Mouse (Mus musculus) forelimb bud, embryonic 11.5 days (tissue): Measurements from ENCODE around the gene Slc25a26.

Experiments
- DNase-seq: peaks from one replicate; pipeline ENCODE4 v3.0.0-alpha.2; 2012; ENCODE audit warnings: low read depth, low spot score

Gene Slc25a26

GRCm38 (mm10) chr6:94499897-94500623, at the start of gene Slc25a26:
TSS of gene Slc25a26 (plus strand) at chr6:94500331.
- DNase-seq = peak; percentile 90

DNA sequence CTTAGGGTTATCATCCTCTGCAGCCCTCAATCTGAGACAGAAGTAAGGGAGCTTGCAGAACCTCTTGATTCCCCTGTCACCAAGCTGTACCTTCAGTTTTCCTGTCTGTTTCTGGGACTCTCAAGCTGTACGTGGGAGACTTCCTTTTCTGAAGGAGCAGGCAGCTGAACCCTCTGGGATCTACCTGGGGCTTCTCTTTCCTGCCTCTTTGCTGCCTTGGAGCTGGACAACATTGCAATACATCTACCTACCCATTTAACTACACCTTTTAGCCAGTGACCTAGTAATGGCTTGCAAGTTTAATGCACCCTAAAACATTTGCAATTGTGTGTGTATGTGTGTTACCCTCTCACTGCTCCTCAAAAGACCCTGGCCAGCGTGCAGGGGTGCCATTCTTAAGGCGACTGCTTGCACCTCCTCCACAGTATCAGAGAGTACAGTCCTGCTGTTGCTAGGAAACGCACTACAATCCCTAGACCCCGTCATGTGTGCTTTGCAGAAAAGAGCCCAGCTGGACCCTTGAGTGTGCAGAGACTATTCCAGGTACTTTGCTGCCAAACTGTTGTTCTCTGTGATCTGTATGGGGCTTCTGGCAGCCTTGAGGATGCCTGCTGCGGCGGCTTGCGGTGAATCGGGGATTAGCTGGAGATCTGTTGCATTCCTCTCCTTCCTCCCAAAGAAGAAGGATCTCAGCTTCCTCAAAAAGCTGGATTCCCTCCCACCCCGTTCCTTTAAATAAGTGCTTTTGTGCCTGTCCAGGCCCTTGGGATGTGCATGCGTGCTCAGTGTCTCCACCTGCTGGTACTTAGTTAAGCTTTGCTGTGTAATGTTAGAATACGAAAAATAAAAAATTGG, 35.9 kb upstream of the Slc25a26 start:
- DNase-seq = peak; percentile 83

DNA sequence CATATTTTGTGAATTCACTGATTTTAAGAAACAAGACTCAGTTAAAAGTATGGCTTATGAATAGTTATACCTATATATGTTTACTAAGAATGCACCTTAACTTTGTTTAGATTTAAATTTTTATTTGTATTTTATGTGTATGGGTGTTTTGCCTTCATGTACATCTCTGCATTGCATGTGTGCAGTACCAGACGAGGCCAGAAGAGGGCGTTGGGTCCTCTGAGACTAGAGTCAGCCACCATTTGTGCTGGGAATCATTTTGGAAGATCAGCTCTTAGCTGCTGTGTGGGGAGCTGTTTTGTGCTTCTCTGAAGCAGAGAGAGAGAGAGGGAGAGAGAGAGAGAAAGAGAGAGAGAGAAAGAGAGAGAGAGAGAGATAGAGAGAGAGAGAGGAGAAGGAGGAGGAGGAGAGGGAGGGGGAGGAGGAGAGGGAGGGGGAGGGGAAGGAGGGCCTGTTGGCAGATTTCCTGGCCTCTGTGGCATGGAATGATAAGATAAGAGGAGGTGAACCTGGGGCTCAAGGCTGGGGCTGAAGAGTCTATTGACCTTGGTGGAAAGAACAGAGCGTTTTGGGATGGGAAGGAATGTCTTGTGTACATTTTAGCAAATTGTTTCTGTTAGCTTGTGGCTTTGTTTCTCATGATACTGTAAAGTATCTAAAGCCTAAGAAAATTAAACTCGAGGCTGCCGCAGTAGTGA, 33.5 kb upstream of the Slc25a26 start:
- DNase-seq = no peak

DNA sequence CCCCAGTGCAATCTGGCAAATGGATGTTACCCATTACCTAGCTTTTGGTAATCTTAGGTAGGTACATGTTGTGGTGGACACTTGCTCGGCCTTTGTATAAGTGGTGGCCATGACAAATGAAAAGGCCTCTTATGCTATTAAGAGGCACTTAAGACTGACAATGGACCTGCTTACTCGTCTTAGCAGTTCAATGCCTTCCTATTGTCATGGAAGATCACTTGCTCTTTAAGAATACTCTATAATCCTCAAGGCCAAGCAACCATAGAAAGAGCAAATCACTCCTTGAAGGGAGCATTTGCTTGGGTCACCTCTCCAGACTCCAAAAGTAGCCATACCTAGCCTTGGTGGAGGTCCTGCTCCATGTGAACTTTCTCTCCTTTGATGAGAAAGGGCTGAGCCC, 7.4 kb upstream of the Slc25a26 start:
- no peak for DNase-seq

DNA sequence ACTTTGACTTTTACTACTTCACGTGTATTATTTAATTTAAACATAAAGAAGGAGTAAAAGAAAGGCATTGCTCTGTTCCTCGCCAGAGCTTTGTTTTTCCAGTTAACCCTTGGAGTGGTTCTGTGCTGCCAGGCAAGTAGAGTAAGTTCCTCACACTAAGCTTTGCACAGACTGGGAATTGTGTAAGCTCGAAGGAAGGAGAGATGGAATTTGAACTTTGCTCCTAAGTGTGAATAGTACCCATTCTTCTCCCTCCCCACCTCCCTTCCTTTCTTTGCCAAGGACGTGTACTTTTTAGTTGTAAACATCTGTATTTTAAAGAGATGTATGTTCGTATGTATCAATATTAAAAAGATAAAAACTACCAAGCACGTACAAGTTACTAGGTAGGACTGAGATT, 3.8 kb downstream of the Slc25a26 start:
- no peak for DNase-seq

DNA sequence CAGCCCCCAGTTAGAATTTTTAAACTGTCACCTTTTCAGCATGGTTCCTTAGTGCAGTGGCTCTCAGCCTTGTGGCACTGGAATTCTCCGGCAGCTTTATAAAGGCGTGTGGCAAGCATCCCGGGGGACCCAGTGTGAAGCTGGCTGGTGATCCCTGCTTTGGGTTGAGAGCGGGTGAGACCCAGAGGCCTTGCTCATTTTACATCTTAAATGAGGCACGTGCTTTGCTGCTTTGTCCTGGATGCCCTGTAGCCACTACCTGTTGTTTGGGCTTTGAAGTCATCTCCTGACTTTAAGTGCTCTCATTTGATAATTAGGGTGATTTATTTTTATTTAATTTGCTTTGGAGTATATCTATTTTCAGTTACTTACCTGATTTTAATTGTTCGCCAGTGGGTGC, 7.8 kb downstream of the Slc25a26 start:
- DNase-seq = no peak

DNA sequence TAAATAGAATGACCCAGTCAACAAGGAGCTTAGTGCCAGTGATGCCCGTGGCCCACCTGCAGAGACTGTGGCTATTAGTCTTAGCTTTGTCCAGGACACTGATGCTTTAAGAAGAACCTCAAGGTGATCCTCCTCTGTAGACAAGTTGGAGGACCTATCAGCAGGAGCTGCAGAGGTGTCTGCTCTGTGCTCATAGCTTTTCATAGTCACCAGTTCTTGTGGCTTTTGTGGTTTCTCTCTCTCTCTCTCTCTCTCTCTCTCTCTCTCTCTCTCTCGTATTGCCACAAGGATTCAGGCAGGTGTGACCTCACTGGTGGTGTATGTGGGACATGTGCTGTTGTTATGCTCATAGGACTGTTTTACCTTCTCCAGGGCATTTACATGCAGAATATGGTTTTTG, 8.7 kb downstream of the Slc25a26 start:
- no peak for DNase-seq

GRCm38 (mm10) chr6:94509220-94509619, 9.1 kb downstream of the Slc25a26 start:
- no peak for DNase-seq

DNA sequence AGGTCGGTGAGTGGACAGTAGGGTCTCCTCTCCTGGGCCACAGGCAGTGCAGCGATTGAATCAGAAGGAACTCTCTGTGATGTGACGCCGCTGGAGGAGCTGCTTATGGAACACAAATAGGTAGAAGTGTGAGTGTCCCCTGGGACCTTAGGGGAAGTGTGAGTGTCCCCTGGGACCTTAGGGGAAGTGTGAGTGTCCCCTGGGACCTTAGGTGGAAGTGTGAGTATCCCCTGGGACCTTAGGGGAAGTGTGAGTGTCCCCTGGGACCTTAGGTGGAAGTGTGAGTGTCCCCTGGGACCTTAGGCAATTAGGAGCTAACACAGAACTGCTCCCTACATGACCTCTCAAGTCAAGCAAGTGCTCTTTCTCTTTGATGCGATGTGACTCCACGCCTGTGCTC, 18.0 kb downstream of the Slc25a26 start:
- DNase-seq = no peak

GRCm38 (mm10) chr6:94524335-94524734, 24.2 kb downstream of the Slc25a26 start:
- peak; percentile 62 for DNase-seq

DNA sequence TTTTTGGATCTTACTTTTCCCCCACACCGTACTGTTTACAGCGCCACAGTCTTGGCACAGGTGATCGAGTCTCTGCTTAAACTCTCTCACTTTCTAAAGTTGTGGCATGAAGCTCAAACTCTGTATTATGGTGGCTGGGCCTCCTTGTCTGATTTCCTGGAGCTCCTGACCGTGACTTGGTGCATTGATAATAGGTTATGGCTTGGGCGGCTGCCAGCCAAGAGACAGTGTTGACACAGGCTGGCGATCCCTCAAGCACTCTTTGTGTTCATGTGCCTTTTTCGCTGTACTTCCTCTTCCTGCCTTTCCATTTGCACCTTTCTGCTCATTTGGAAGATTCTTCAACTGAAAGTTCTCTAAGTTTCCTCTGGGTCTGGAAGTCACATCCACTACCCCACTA, 30.6 kb downstream of the Slc25a26 start:
- no peak for DNase-seq

- no peak for DNase-seq
Observed at GRCm38 (mm10) chr6:94532086-94532485, 32.0 kb downstream of the Slc25a26 start.

DNA sequence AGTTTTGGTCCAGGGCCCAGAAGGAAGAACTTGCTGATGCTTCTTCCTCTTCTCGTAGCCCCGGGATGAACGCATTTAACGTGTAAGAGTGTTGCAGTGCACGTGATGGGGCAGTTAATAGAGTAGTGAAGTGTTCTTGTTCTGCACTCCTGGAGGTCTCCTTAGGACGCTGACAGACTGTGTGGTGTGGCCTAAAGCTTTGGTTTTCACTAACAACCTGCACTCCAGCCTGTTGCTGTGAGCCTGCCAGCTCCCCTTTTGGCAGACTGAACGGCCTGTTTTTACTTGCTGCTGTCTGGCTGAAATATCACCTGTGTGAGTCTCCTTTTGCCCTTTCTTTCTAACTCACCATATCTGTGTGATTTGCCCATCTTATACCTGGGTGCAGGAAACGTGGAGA, 36.3 kb downstream of the Slc25a26 start:
- no peak for DNase-seq

DNA sequence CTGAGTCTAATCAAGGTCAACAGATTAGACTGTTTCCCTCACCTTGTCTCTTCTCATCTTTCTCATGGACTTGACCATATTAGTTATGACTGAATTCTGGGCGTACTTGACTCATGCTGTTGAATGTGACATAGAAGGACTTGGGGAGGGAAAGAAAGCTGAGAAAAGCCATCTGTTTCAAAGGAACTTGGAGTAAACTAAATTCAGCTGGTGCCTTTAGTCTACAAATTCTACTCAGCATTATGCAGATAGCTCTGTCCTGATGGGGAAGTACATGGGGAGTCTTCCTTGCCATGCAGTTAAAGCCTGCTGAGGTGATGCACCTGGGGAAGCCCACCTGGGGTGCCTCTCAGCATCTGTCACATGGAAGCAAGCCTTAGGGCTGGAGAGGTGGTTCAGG, 37.5 kb downstream of the Slc25a26 start:
- no peak for DNase-seq

- DNase-seq = no peak
Observed at GRCm38 (mm10) chr6:94540090-94540489, 40.0 kb downstream of the Slc25a26 start.

DNA sequence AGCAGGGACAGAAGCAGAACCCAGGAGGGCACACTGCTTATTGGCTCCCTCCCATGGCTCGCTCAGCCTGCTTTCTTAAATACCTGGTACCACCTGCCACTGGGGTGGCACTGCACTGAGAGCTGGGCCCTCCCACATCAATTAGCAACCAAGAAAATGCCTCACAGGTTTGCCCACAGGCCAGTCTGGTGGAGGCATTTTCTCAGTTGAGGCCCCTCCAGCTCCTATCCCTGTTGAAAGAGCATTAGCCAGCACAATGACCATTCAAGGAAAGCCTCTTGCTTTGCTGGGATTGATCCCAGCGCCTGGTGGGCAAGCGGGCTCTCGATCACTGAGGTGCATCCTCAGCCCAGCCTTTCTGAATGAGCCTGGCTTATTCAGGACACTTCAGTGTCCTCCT, 40.5 kb downstream of the Slc25a26 start:
- DNase-seq = no peak

DNA sequence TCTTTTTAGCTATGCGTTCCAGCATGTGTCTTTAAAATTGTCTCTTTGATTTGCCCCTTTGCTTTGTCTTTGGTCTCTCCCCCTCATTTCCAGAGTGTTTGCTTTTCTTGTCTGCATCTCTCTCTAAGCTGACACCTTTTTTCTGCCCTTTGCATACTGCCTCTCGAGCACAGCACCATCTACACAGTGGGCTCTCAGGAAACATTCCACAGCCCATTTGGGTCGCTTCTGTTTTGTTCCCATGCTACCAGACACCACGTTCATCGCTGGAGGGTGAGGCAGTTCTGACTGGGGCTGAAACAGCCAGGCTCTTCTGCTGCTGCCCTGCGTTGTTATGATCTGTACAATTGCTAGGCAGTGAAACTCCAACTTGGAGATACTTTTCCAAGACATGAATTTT, 41.0 kb downstream of the Slc25a26 start:
- no peak for DNase-seq

GRCm38 (mm10) chr6:94541854-94542253, 41.7 kb downstream of the Slc25a26 start:
- DNase-seq = no peak

DNA sequence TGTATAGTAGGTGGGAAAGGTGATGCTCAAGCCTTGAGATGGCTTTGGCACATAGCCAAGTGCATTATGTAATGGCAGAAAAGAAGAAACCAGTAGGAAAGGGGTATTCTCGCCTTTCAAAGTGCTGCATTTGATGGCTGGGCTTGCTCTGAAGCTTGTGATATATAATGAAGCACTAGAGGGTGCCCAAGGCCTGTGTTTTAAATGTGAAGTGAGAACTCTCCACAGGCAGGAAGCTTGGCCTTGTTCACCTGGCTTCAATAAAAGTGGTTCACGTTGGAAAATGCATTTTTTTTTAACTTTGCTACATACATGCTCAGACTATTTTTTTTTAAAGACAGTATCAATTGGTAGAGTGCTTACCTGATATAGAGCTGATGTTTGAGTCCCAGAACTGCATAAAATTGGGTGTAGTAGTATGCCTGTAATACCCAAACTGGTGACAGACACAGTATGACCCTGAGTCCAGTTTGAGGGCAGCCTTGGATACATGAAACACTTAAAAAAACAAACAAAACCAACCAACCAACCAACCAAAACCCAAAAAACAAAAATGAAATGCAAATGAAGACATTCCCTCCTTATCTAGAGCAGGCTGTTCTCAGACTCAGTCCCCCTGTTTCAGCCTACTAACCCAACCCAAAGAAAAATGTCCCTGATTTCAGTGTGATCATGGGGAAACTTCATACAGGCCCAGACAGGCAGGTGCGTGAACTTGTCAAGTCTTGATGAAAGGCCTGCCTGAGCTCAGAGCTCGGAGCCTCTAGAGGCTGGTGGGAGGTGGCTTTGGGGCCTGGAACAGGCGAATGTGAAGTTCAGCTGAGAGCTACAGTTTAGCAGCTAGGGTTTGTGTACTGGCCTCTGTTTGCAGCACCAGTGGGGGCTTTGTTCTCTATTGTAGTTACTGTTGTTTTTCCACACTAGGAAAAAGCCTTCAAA, 44.0 kb downstream of the Slc25a26 start:
- DNase-seq = peak; percentile 75

DNA sequence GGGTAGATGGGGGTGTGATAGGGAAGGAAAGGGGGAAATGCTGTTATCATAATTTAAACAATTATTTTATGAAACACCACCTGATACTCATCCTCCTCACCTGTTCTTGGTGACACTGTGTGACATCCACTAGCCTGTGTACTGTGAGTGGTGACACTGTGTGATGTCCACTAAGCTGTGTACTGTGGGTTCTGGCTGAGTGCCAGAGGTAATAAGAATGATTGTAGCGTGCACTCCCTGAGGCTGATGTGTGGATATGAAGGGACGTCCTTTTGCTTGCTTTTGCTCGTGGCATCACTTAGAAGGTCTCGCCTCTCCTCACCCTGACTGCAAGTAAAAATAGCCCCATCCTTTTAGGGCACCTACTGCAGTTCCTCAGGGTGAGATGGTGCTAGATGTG, 47.1 kb downstream of the Slc25a26 start:
- no peak for DNase-seq

DNA sequence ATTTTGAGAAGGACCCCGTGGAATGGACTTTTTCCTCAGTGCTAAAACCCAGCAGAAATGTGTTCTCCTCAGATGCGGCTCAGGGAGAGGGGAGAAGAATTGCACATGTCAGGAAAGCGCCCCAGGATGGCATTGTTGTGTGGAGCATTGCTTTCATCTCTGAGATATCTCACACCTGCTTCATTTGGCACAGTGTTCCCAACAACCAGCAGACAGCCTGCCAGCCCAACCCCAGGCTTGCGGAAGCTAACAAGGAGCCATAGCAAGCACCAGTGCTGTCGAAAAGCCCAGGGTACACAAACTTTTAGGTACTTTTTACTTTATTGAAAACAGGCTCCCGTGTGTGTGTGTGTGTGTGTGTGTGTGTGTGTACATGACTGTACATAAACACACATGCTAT, 50.2 kb downstream of the Slc25a26 start:
- DNase-seq = no peak
